Mouse (Mus musculus): ENCODE results near the gene Hivep3. TPM values are rescaled to one million over a fixed set of nuclear protein-coding genes. Genes with fewer than 3 reads are reported as not detected.

Hivep3 gene
- polyA plus RNA-seq, 1 experiment from 2014 or later: 8.6 TPM

DNA sequence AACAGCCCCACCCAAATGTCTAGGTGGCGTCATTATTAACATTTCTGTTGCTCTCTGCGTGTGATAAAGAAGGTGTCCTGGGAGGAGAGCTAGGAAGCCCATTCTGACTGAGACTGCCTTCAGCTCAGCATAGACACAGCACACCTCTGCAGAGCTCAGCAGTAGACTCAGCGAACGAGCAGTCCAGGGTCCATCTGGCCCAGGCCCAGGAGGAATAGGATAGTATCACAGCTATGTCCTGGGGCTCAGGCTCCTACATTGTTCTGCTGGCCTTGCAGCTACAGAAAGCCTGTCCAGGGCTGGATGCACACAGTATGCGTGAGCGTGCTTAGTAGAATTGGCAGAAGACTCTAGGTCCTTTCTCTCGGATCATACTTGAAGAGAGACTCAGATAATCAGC, 263.8 kb downstream of the Hivep3 start:
- H3K4me2 ChIP-seq (replicated peaks; ENCODE audit: low read depth, low read length): no peak overlapping the region
- H3K36me3 ChIP-seq (ENCODE audit: control insufficient read depth, insufficient read depth, low read length): no peaks in the 10 kb centered on the region
- no peak for ATAC-seq (ENCODE audit: insufficient number of reproducible peaks, insufficient read depth, low FRiP score, low read depth)
- H3K9ac ChIP-seq (replicated peaks; ENCODE audit: low read depth, low read length): no peak overlapping the region
- WGBS: 83% methylated on average over 7 of the region's 7 CpGs
- H3K27ac ChIP-seq (ENCODE audit: low read length): no peak overlapping the region
- H3K4me1 ChIP-seq (ENCODE audit: control insufficient read depth, insufficient read depth, low read length): 0 out of 2 replicates have a peak, but pooled peaks cover 3% of the 10 kb centered on the region
- H3K4me3 ChIP-seq (ENCODE audit: low read depth, low read length): no peak overlapping the region
- no peaks in the 10 kb centered on the region for H3K9me3 ChIP-seq (ENCODE audit: control insufficient read depth, low read depth, low read length)
- H3K27me3 ChIP-seq (ENCODE audit: control insufficient read depth, insufficient read depth, low read length): no peaks in the 10 kb centered on the region

DNA sequence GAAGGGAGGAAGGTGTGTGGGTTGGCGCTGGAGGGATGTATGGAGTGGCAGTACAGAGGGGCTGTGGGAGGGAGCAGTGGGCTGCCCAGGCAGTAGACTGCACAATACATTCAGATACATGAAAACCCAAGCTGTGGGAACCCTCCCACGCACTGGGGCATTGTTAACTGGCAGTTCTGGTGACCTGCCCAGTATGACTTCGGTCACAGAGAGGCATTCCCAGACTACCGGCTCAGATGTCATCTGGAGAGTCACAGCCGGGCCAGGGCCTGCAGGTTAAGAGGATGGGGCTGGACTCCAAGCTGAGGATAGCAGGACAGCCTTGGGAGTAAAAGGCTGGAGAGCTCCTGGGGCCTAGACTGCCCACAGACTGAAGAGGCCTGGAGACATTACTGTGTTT, 265.3 kb downstream of the Hivep3 start:
- H3K27ac ChIP-seq (ENCODE audit: low read length): no peak overlapping the region
- H3K9me3 ChIP-seq (ENCODE audit: control insufficient read depth, low read depth, low read length): no peaks in the 10 kb centered on the region
- 63% methylated on average over 5 of the region's 5 CpGs for WGBS
- no peak overlapping the region for H3K9ac ChIP-seq (replicated peaks; ENCODE audit: low read depth, low read length)
- H3K27me3 ChIP-seq (ENCODE audit: control insufficient read depth, insufficient read depth, low read length): no peaks in the 10 kb centered on the region
- H3K4me3 ChIP-seq (ENCODE audit: low read depth, low read length): no peak overlapping the region
- no peaks in the 10 kb centered on the region for H3K36me3 ChIP-seq (ENCODE audit: control insufficient read depth, insufficient read depth, low read length)
- H3K4me1 ChIP-seq (ENCODE audit: control insufficient read depth, insufficient read depth, low read length): 0 out of 2 replicates have a peak, but pooled peaks cover 3% of the 10 kb centered on the region
- no peak for ATAC-seq (ENCODE audit: insufficient number of reproducible peaks, insufficient read depth, low FRiP score, low read depth)
- no peak overlapping the region for H3K4me2 ChIP-seq (replicated peaks; ENCODE audit: low read depth, low read length)

DNA sequence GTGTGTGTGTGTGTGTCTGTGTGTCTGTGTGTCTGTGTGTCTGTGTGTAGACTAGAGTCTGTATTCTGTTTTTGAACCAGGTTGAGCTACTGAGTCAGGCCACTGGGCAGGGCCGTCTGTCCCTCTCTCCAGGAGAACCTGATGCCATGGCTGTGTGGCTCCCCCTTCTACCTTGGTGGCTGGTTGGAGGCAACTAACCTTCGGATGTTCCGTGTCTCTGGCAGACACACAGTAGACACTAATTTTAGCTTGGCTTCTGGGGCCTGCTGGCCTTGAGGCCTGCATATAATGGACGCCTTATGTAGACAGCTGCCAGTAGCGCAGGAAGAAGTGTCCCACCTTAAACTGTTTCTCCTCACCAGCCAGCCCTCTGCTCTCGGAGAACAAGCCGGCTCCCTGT, 267.3 kb downstream of the Hivep3 start:
- no peak overlapping the region for H3K9ac ChIP-seq (replicated peaks; ENCODE audit: low read depth, low read length)
- H3K4me2 ChIP-seq (replicated peaks; ENCODE audit: low read depth, low read length): no peak overlapping the region
- H3K27me3 ChIP-seq (ENCODE audit: control insufficient read depth, insufficient read depth, low read length): no peaks in the 10 kb centered on the region
- 62% methylated on average over 7 of the region's 7 CpGs for WGBS
- no peaks in the 10 kb centered on the region for H3K36me3 ChIP-seq (ENCODE audit: control insufficient read depth, insufficient read depth, low read length)
- no peak overlapping the region for H3K27ac ChIP-seq (ENCODE audit: low read length)
- ATAC-seq (ENCODE audit: insufficient number of reproducible peaks, insufficient read depth, low FRiP score, low read depth): no peak
- H3K9me3 ChIP-seq (ENCODE audit: control insufficient read depth, low read depth, low read length): no peaks in the 10 kb centered on the region
- H3K4me3 ChIP-seq (ENCODE audit: low read depth, low read length): no peak overlapping the region
- 0 out of 2 replicates have a peak, but pooled peaks cover 3% of the 10 kb centered on the region for H3K4me1 ChIP-seq (ENCODE audit: control insufficient read depth, insufficient read depth, low read length)

DNA sequence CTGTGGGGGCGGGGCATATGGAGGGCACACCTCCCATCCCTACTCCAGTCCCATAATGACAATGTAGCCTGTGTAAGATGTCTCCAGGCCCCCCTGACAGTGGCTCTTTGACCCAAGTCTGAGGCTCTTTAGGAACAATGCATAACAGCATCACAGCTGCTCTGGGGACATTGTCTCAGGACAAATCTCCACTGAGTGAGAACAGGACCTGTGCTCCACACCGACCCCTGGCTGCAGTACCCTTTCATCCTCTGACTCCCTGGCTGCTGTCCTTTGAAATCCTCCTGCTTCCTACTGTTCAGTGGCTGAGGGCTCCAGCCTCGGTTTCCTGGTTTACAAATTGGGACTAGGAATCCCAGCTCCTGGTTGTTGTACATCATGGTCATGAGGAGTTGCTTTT, 269.4 kb downstream of the Hivep3 start:
- ATAC-seq (ENCODE audit: insufficient number of reproducible peaks, insufficient read depth, low FRiP score, low read depth): no peak
- 51% methylated on average over 3 of the region's 3 CpGs for WGBS
- no peaks in the 10 kb centered on the region for H3K27me3 ChIP-seq (ENCODE audit: control insufficient read depth, insufficient read depth, low read length)

DNA sequence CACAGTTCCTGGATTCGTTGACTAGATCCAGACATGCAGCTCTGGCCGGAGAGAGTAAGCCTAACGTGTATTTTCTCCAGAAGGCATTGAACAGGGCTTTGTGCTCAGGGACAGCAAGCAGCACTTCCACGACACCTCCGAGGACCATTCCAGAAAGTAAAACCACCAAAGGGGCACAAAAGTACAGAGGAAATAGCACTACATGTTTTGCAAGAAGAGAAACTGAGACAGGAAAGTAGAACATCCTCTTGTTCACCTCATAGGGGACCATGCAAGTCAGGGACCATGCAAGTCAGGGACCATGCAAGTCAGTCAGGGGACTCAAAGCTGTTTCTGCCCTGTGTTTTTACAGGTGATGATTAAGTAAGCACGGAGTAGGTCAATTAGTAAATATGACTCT, 272.5 kb downstream of the Hivep3 start:
- ATAC-seq (ENCODE audit: insufficient number of reproducible peaks, insufficient read depth, low FRiP score, low read depth): no peak

More for the DNA sequence above, 269.4 kb downstream of the Hivep3 start:
- no peak overlapping the region for H3K4me2 ChIP-seq (replicated peaks; ENCODE audit: low read depth, low read length)
- H3K4me3 ChIP-seq (ENCODE audit: low read depth, low read length): no peak overlapping the region
- H3K9me3 ChIP-seq (ENCODE audit: control insufficient read depth, low read depth, low read length): no peaks in the 10 kb centered on the region
- no peak overlapping the region for H3K27ac ChIP-seq (ENCODE audit: low read length)
- no peaks in the 10 kb centered on the region for H3K36me3 ChIP-seq (ENCODE audit: control insufficient read depth, insufficient read depth, low read length)
- H3K9ac ChIP-seq (replicated peaks; ENCODE audit: low read depth, low read length): no peak overlapping the region
- H3K4me1 ChIP-seq (ENCODE audit: control insufficient read depth, insufficient read depth, low read length): 0 out of 2 replicates have a peak, but pooled peaks cover 3% of the 10 kb centered on the region

DNA sequence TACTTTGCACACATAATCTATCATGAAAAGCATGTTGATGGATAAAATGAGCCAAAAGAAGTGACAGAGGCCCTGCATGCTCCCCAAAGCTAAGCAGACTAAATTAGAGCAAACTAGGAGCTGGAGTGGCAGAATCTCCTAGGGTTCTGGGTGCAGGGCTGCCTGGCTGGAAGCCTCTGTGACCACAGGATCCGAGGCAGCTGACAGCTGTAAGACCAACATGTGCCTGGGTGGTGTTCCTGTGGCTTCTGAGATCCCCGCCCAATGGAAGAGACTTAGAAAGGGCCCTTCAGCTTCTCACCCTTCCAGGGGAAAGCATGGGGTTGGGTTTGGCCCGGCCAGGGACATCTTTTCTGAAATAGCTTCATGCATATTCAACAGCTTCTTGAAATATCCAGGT, 274.3 kb downstream of the Hivep3 start:
- H3K4me1 ChIP-seq (ENCODE audit: control insufficient read depth, insufficient read depth, low read length): no peaks in the 10 kb centered on the region
- no peak overlapping the region for H3K9ac ChIP-seq (replicated peaks; ENCODE audit: low read depth, low read length)
- no peaks in the 10 kb centered on the region for H3K9me3 ChIP-seq (ENCODE audit: control insufficient read depth, low read depth, low read length)
- no peaks in the 10 kb centered on the region for H3K36me3 ChIP-seq (ENCODE audit: control insufficient read depth, insufficient read depth, low read length)
- no peaks in the 10 kb centered on the region for H3K27me3 ChIP-seq (ENCODE audit: control insufficient read depth, insufficient read depth, low read length)
- no peak overlapping the region for H3K27ac ChIP-seq (ENCODE audit: low read length)
- H3K4me3 ChIP-seq (ENCODE audit: low read depth, low read length): no peak overlapping the region
- WGBS: 62% methylated on average over 3 of the region's 3 CpGs
- ATAC-seq (ENCODE audit: insufficient number of reproducible peaks, insufficient read depth, low FRiP score, low read depth): no peak
- no peak overlapping the region for H3K4me2 ChIP-seq (replicated peaks; ENCODE audit: low read depth, low read length)

More for the DNA sequence above, 272.5 kb downstream of the Hivep3 start:
- WGBS: 70% methylated on average over 6 of the region's 6 CpGs
- no peak overlapping the region for H3K27ac ChIP-seq (ENCODE audit: low read length)
- H3K9me3 ChIP-seq (ENCODE audit: control insufficient read depth, low read depth, low read length): no peaks in the 10 kb centered on the region
- no peak overlapping the region for H3K9ac ChIP-seq (replicated peaks; ENCODE audit: low read depth, low read length)
- no peaks in the 10 kb centered on the region for H3K27me3 ChIP-seq (ENCODE audit: control insufficient read depth, insufficient read depth, low read length)
- H3K4me1 ChIP-seq (ENCODE audit: control insufficient read depth, insufficient read depth, low read length): 0 out of 2 replicates have a peak, but pooled peaks cover 2% of the 10 kb centered on the region
- H3K36me3 ChIP-seq (ENCODE audit: control insufficient read depth, insufficient read depth, low read length): no peaks in the 10 kb centered on the region
- H3K4me3 ChIP-seq (ENCODE audit: low read depth, low read length): no peak overlapping the region
- H3K4me2 ChIP-seq (replicated peaks; ENCODE audit: low read depth, low read length): no peak overlapping the region

DNA sequence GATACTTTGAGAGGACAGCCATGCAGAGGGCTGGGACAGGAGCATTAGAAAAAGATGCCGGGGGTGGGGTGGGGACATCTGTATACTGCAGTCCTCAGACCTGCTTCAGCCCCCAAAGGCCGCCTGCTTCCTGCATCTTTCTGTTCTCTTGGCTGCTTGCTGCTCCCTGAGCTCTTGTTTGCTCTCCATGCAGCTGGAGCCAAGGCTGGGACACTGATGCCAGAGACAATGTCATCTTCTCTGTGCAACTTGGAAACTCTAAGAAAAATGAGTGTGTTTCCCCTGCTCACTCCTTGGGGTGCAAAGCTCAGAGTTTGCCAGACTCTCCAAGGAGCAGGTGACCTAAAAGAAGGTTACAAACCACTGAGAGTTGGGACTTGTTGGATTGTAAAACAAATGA, 275.6 kb downstream of the Hivep3 start:
- whole genome bisulfite sequencing: 61% methylated on average over 2 of the region's 2 CpGs
- no peak for ATAC-seq (ENCODE audit: insufficient number of reproducible peaks, insufficient read depth, low FRiP score, low read depth)
- H3K4me2 ChIP-seq (replicated peaks; ENCODE audit: low read depth, low read length): no peak overlapping the region
- H3K27me3 ChIP-seq (ENCODE audit: control insufficient read depth, insufficient read depth, low read length): no peaks in the 10 kb centered on the region
- H3K36me3 ChIP-seq (ENCODE audit: control insufficient read depth, insufficient read depth, low read length): no peaks in the 10 kb centered on the region
- no peaks in the 10 kb centered on the region for H3K4me1 ChIP-seq (ENCODE audit: control insufficient read depth, insufficient read depth, low read length)
- no peak overlapping the region for H3K9ac ChIP-seq (replicated peaks; ENCODE audit: low read depth, low read length)
- H3K27ac ChIP-seq (ENCODE audit: low read length): no peak overlapping the region
- no peaks in the 10 kb centered on the region for H3K9me3 ChIP-seq (ENCODE audit: control insufficient read depth, low read depth, low read length)
- H3K4me3 ChIP-seq (ENCODE audit: low read depth, low read length): no peak overlapping the region

DNA sequence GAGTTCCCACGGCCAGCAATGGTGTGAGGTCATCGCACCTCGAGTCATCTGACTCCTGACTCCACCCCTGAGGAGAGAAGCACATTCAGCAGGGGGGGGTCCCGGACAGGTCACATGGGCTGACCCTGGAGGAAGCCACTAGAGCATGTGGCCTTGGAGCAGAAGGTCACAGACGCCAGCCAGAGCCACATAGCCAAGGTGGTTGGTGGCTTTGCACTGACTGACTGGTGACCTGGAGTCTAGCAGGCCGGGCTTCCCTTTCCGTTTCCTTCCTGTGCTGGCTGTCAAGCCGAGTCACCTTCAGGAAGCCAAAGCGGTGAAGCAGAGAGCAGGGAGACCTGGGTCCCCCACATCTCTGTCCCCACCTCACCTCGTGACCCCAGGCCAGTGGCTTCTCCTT, 278.2 kb downstream of the Hivep3 start:
- Histone ChIP-seq H3K4me2 (replicated peaks; ENCODE audit: low read depth, low read length) (no peak overlapping the region), H3K4me1 (ENCODE audit: control insufficient read depth, insufficient read depth, low read length) (no peaks in the 10 kb centered on the region), H3K36me3 (ENCODE audit: control insufficient read depth, insufficient read depth, low read length) (no peaks in the 10 kb centered on the region), H3K4me3 (ENCODE audit: low read depth, low read length) (no peak overlapping the region), H3K9me3 (ENCODE audit: control insufficient read depth, low read depth, low read length) (no peaks in the 10 kb centered on the region), H3K27me3 (ENCODE audit: control insufficient read depth, insufficient read depth, low read length) (no peaks in the 10 kb centered on the region), H3K27ac (ENCODE audit: low read length) (no peak overlapping the region), H3K9ac (replicated peaks; ENCODE audit: low read depth, low read length) (no peak overlapping the region)
- WGBS: 68% methylated on average over 10 of the region's 10 CpGs
- ATAC-seq (ENCODE audit: insufficient number of reproducible peaks, insufficient read depth, low FRiP score, low read depth): no peak

DNA sequence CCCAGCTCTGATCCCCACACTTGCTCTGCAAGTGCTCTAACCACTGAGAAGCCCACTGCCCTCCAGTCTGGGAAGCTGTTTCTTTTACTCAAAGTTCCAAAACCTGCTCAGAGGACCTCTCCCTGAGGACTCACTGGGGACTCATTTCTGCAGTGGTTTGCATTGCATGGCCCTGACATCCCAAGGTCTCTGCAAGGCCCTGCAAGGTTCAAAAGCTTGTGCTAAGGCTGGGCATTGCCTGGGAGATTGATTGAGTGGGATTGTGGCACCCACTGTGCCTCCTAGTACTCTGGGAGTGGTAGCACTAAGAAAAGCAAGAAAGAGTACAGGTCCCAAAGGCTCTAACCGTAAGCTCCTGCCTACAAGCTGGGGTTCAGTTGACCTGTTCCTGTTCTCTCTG, 279.3 kb downstream of the Hivep3 start:
- 100% methylated on average over 1 of the region's 1 CpGs for WGBS
- ATAC-seq (ENCODE audit: insufficient number of reproducible peaks, insufficient read depth, low FRiP score, low read depth): no peak
- no peaks in the 10 kb centered on the region for H3K36me3 ChIP-seq (ENCODE audit: control insufficient read depth, insufficient read depth, low read length)
- no peaks in the 10 kb centered on the region for H3K4me1 ChIP-seq (ENCODE audit: control insufficient read depth, insufficient read depth, low read length)
- no peak overlapping the region for H3K4me2 ChIP-seq (replicated peaks; ENCODE audit: low read depth, low read length)
- H3K27ac ChIP-seq (ENCODE audit: low read length): no peak overlapping the region
- H3K9me3 ChIP-seq (ENCODE audit: control insufficient read depth, low read depth, low read length): no peaks in the 10 kb centered on the region
- no peak overlapping the region for H3K4me3 ChIP-seq (ENCODE audit: low read depth, low read length)
- no peak overlapping the region for H3K9ac ChIP-seq (replicated peaks; ENCODE audit: low read depth, low read length)
- H3K27me3 ChIP-seq (ENCODE audit: control insufficient read depth, insufficient read depth, low read length): no peaks in the 10 kb centered on the region

Measured in stomach, embryonic 14.5 days (tissue).